Mouse (Mus musculus): ENCODE results near the gene Stk32c. TPM values are rescaled to one million over a fixed set of nuclear protein-coding genes. Genes with fewer than 3 reads are reported as not detected.
A peak's percentile ranks its signal among the peaks of the same experiment; 100 is the strongest.

Stk32c gene
- polyA plus RNA-seq, 1 experiment from 2014 or later = 3.7 TPM

DNA sequence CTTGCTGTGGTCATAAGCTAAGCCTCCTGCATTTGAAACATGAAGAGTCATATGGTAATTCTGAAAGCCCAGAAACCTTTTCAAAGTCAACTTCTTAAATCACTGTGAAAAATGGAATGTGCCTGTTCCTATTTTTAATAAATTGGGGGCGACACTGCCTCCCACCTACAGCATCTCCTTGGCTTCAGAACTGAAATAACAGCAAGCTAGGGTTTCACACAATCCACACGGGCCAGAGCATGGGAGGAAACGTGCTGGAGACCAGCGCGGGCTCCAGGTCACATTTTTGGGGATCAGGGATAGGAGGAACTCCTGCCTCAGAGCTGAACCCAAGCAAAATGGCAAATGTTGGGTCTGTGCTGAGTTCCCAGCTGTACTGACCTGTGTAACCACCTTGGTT, 33.8 kb downstream of the Stk32c start:
- Histone ChIP-seq H3K4me1 (ENCODE audit: control insufficient read depth, insufficient read depth, low read length) (no peaks in the 10 kb centered on the region), H3K27ac (ENCODE audit: low read length) (no peak overlapping the region), H3K4me2 (ENCODE audit: low read length) (no peak overlapping the region), H3K4me3 (ENCODE audit: low read depth, low read length) (no peak overlapping the region), H3K27me3 (ENCODE audit: control insufficient read depth, insufficient read depth, low read depth, low read length) (no peaks in the 10 kb centered on the region), H3K9ac (ENCODE audit: low read depth, low read length) (no peak overlapping the region), H3K9me3 (replicated peaks; ENCODE audit: control insufficient read depth, low read length, poor library complexity, severe bottlenecking) (no peaks in the 10 kb centered on the region), H3K36me3 (ENCODE audit: control insufficient read depth, insufficient read depth, low read length) (no peaks in the 10 kb centered on the region)
- WGBS = 85% methylated on average over 5 of the region's 5 CpGs
- ATAC-seq = no peak

DNA sequence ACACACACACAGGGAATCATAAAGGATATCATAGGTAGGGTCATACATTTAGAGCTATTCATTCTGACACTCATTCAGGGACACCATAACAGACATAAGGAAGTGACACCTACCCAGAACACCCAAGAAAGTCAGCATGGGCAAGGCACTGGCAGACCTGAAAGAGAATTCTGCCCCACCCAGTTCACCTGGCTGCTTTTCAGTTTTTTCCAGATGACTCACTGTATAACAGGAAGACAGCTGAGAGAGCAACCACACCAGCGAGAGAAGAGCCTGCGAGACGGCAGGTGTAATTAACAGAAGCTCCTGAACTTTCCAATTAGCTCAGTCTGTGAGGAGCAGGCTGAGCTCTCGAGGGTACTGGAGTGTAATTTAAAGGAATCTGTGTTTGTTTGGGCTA, 44.0 kb downstream of the Stk32c start:
- H3K27me3 ChIP-seq (ENCODE audit: control insufficient read depth, insufficient read depth, low read depth, low read length) = no peaks in the 10 kb centered on the region
- no peak for ATAC-seq
- H3K27ac ChIP-seq (ENCODE audit: low read length) = no peak overlapping the region
- no peaks in the 10 kb centered on the region for H3K36me3 ChIP-seq (ENCODE audit: control insufficient read depth, insufficient read depth, low read length)
- WGBS = 79% methylated on average over 4 of the region's 4 CpGs
- no peaks in the 10 kb centered on the region for H3K4me1 ChIP-seq (ENCODE audit: control insufficient read depth, insufficient read depth, low read length)
- H3K9me3 ChIP-seq (replicated peaks; ENCODE audit: control insufficient read depth, low read length, poor library complexity, severe bottlenecking) = peaks cover 10% of the 10 kb centered on the region; the same call in 1 of the 2 replicates
- no peak overlapping the region for H3K4me2 ChIP-seq (ENCODE audit: low read length)
- H3K4me3 ChIP-seq (ENCODE audit: low read depth, low read length) = no peak overlapping the region
- no peak overlapping the region for H3K9ac ChIP-seq (ENCODE audit: low read depth, low read length)

DNA sequence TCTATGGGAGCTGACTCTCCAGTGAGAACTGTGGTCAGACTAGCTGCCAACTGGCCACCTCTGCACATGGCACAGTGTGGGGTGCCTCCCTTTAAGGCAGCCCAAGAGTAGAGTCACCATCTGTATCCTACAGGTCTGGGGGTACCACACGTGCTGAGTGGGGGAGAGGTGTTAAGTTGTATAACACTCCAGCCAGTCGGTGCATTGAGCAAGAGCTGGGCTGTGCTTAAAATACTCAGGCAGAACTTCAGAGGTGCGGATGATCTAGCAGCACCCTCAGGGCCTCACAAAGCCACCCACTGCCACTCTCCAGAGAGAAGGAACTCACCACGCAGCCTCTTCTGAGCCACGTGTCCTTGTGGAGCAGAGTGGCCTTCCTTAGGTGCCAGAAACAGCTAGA, 48.7 kb downstream of the Stk32c start:
- H3K27ac ChIP-seq (ENCODE audit: low read length) = no peak overlapping the region
- no peak for ATAC-seq
- no peak overlapping the region for H3K4me3 ChIP-seq (ENCODE audit: low read depth, low read length)
- no peaks in the 10 kb centered on the region for H3K36me3 ChIP-seq (ENCODE audit: control insufficient read depth, insufficient read depth, low read length)
- no peak overlapping the region for H3K9ac ChIP-seq (ENCODE audit: low read depth, low read length)
- H3K4me2 ChIP-seq (ENCODE audit: low read length) = no peak overlapping the region
- peaks cover 10% of the 10 kb centered on the region; the same call in 1 of the 2 replicates for H3K9me3 ChIP-seq (replicated peaks; ENCODE audit: control insufficient read depth, low read length, poor library complexity, severe bottlenecking)
- no peaks in the 10 kb centered on the region for H3K27me3 ChIP-seq (ENCODE audit: control insufficient read depth, insufficient read depth, low read depth, low read length)
- no peaks in the 10 kb centered on the region for H3K4me1 ChIP-seq (ENCODE audit: control insufficient read depth, insufficient read depth, low read length)
- WGBS = 90% methylated on average over 5 of the region's 5 CpGs

DNA sequence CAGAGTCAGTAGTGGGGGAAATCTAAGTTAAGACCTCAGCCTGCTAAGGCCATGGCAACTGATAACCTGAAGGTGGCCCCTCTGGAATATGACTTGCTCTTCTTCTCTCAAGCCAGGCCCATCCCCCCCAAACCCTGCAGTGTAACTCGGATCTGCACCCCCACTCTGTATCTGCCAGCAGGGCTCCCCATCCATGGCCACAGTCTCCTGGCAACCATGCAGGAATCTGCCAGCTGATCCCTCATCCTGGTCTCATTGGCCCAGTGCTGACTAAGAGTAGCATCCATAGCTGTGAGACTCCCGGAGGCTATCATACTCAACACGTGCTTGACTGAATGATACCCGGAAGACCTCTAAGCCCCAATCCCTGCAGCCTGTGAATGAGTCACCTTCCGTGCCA, 54.2 kb downstream of the Stk32c start:
- WGBS = 33% methylated on average over 5 of the region's 5 CpGs
- no peak overlapping the region for H3K9ac ChIP-seq (ENCODE audit: low read depth, low read length)
- H3K27me3 ChIP-seq (ENCODE audit: control insufficient read depth, insufficient read depth, low read depth, low read length) = no peaks in the 10 kb centered on the region
- H3K9me3 ChIP-seq (replicated peaks; ENCODE audit: control insufficient read depth, low read length, poor library complexity, severe bottlenecking) = no peaks in the 10 kb centered on the region
- H3K4me3 ChIP-seq (ENCODE audit: low read depth, low read length) = no peak overlapping the region
- H3K27ac ChIP-seq (ENCODE audit: low read length) = no peak overlapping the region
- H3K4me1 ChIP-seq (ENCODE audit: control insufficient read depth, insufficient read depth, low read length) = peaks cover 2% of the 10 kb centered on the region; the same call in 1 of the 2 replicates
- no peaks in the 10 kb centered on the region for H3K36me3 ChIP-seq (ENCODE audit: control insufficient read depth, insufficient read depth, low read length)
- ATAC-seq = peak; percentile 36; the same call in 1 of the 2 replicates
- H3K4me2 ChIP-seq (ENCODE audit: low read length) = no peak overlapping the region

DNA sequence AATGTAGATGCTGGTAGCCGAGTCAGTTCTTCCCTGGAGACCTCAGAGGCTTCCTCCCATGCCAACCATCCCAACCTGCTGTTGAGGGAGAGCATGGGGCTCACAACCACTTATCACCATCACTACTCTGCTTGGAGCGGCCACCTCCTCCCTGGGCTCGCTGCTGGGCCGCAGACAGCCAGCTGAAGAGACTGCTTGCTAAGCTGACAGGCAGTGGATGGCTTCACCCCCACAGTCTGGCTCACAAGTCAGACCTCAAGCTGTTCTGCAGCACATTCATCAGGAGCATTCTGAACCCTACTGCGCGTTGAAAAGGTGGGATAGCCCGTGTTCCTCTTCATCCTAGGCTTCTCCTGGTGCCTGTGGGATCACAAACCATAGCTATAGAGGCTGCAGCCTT, 54.6 kb downstream of the Stk32c start:
- Histone ChIP-seq H3K4me1 (ENCODE audit: control insufficient read depth, insufficient read depth, low read length) (peaks cover 2% of the 10 kb centered on the region; the same call in 1 of the 2 replicates), H3K27ac (ENCODE audit: low read length) (no peak overlapping the region), H3K9me3 (replicated peaks; ENCODE audit: control insufficient read depth, low read length, poor library complexity, severe bottlenecking) (no peaks in the 10 kb centered on the region), H3K4me2 (ENCODE audit: low read length) (no peak overlapping the region), H3K4me3 (ENCODE audit: low read depth, low read length) (no peak overlapping the region), H3K9ac (ENCODE audit: low read depth, low read length) (no peak overlapping the region), H3K36me3 (ENCODE audit: control insufficient read depth, insufficient read depth, low read length) (no peaks in the 10 kb centered on the region), H3K27me3 (ENCODE audit: control insufficient read depth, insufficient read depth, low read depth, low read length) (no peaks in the 10 kb centered on the region)
- WGBS = 73% methylated on average over 7 of the region's 7 CpGs
- ATAC-seq = 0 out of 2 replicates have a peak, but pooled peaks have one; percentile 29

DNA sequence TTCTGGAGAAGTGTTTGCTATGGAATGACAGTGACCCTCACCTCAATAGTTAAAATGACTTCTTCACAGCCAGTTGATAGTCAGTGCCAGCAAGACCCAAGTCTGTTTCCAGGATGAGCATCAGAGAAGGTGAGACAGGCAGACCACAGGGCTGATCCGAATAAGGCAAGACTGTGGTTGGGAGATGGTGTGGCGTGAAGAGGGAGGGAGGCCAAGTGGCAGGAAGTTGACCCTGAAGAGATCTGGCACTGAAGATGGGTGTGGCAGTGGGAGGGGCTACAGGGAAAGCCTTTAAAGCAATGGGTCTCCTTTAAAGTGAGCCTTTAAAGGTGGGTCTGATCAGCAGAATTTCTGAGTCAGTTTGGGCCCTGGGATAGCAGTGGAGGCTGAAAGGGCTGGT, 55.6 kb downstream of the Stk32c start:
- Histone ChIP-seq H3K4me3 (ENCODE audit: low read depth, low read length) (no peak overlapping the region), H3K36me3 (ENCODE audit: control insufficient read depth, insufficient read depth, low read length) (no peaks in the 10 kb centered on the region), H3K9ac (ENCODE audit: low read depth, low read length) (no peak overlapping the region), H3K4me1 (ENCODE audit: control insufficient read depth, insufficient read depth, low read length) (peaks cover 2% of the 10 kb centered on the region; the same call in 1 of the 2 replicates), H3K9me3 (replicated peaks; ENCODE audit: control insufficient read depth, low read length, poor library complexity, severe bottlenecking) (no peaks in the 10 kb centered on the region), H3K27me3 (ENCODE audit: control insufficient read depth, insufficient read depth, low read depth, low read length) (no peaks in the 10 kb centered on the region), H3K27ac (ENCODE audit: low read length) (no peak overlapping the region), H3K4me2 (ENCODE audit: low read length) (no peak overlapping the region)
- WGBS = 76% methylated on average over 2 of the region's 2 CpGs
- ATAC-seq = no peak

DNA sequence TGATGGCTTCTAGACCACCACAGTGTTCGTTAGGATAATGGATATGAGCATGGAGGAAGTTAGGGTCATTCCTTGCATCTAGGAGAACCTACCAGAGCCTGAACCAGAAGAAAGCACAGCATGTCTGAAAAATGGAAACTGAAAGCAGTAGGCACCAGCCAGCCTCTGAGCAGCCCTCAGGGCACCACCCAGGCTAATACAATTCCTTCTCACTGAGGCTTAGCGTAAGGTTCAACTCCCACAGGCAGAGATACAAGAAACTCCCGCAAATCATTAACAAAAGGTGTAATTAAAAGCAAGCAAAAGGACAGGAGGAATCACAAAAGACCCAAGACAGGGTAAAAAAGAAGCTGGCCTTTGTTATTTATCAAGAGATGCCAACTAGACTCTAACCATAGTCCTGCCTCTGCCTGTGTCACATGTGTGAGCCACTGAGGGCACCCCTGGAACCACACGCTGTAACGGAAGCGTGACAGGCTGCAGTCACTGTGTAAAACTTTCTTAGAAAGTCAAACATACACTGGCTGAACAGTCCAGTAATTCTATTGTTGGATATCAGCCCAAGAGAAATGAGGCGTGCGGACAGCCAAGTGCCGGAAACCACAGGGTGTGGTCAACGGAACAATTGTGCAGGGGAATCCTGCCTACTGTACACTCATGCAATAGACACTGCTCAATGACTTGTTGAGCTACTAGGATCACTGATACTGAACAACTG, 56.6 kb downstream of the Stk32c start:
- WGBS = 53% methylated on average over 10 of the region's 10 CpGs
- no peak for ATAC-seq
- Histone ChIP-seq H3K4me3 (ENCODE audit: low read depth, low read length) (no peak overlapping the region), H3K4me1 (ENCODE audit: control insufficient read depth, insufficient read depth, low read length) (peaks cover 2% of the 10 kb centered on the region), H3K27me3 (ENCODE audit: control insufficient read depth, insufficient read depth, low read depth, low read length) (no peaks in the 10 kb centered on the region), H3K27ac (ENCODE audit: low read length) (no peak overlapping the region), H3K36me3 (ENCODE audit: control insufficient read depth, insufficient read depth, low read length) (no peaks in the 10 kb centered on the region), H3K9ac (ENCODE audit: low read depth, low read length) (no peak overlapping the region), H3K9me3 (replicated peaks; ENCODE audit: control insufficient read depth, low read length, poor library complexity, severe bottlenecking) (no peaks in the 10 kb centered on the region), H3K4me2 (ENCODE audit: low read length) (no peak overlapping the region)

DNA sequence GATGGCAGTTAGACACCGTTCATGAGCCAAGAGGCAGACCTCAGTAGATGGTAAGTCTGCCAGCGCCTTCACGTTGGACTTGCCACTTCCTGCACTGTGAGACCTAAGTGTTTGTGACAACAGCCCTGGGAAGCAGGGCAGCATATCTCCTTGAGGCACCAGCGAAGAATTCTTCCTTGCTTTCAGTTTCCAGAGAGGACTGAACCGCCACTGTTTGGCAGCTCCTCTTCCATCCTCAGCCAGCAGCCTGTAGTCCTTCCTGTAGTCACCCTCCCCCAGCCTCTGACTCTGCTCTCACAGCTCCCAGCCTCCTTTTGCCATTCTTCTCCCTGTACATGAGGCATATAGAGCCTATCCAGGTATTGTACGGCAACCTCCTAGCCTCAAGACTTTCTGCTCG, 60.2 kb downstream of the Stk32c start:
- Histone ChIP-seq H3K4me2 (ENCODE audit: low read length) (no peak overlapping the region), H3K27me3 (ENCODE audit: control insufficient read depth, insufficient read depth, low read depth, low read length) (no peaks in the 10 kb centered on the region), H3K9me3 (replicated peaks; ENCODE audit: control insufficient read depth, low read length, poor library complexity, severe bottlenecking) (no peaks in the 10 kb centered on the region), H3K9ac (ENCODE audit: low read depth, low read length) (no peak overlapping the region), H3K4me3 (ENCODE audit: low read depth, low read length) (no peak overlapping the region), H3K27ac (ENCODE audit: low read length) (no peak overlapping the region), H3K36me3 (ENCODE audit: control insufficient read depth, insufficient read depth, low read length) (no peaks in the 10 kb centered on the region), H3K4me1 (ENCODE audit: control insufficient read depth, insufficient read depth, low read length) (peaks cover 12% of the 10 kb centered on the region)
- 83% methylated on average over 7 of the region's 7 CpGs for WGBS
- no peak for ATAC-seq

DNA sequence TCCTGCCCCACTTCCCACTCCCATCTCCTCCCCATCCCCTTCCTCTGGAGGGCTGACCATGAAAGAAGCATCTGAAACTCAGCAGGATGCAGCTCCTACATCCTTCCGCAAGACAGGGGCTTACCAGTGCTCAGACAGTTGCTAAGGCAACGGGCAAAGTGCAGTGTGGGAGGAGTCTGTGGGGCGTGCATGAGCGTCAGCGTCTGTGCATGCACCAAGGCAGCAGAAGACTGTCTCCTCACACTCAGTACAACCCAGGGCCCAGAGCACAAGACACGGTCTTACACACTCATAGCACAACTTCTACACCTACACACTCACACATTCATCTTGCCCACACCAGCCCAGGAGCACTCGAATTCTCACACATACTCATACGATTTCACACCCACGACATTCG, 62.0 kb downstream of the Stk32c start:
- H3K4me1 ChIP-seq (ENCODE audit: control insufficient read depth, insufficient read depth, low read length) = peaks cover 20% of the 10 kb centered on the region
- H3K4me2 ChIP-seq (ENCODE audit: low read length) = peak overlapping the region; percentile 46
- peak overlapping the region; percentile 72 for H3K27ac ChIP-seq (ENCODE audit: low read length)
- H3K27me3 ChIP-seq (ENCODE audit: control insufficient read depth, insufficient read depth, low read depth, low read length) = no peaks in the 10 kb centered on the region
- ATAC-seq = peak; percentile 93
- no peaks in the 10 kb centered on the region for H3K36me3 ChIP-seq (ENCODE audit: control insufficient read depth, insufficient read depth, low read length)
- no peak overlapping the region for H3K4me3 ChIP-seq (ENCODE audit: low read depth, low read length)
- H3K9me3 ChIP-seq (replicated peaks; ENCODE audit: control insufficient read depth, low read length, poor library complexity, severe bottlenecking) = no peaks in the 10 kb centered on the region
- peak overlapping the region; percentile 52 for H3K9ac ChIP-seq (ENCODE audit: low read depth, low read length)
- 33% methylated on average over 10 of the region's 10 CpGs for WGBS
